Mouse (Mus musculus) adrenal gland, adult 8-10 months (tissue): ENCODE data around the gene Pnpo. TPM values are rescaled to one million over a fixed set of nuclear protein-coding genes. Genes with fewer than 3 reads are reported as not detected.

Experiments used
- DNase-seq: peaks from one replicate; pipeline ENCODE4 v3.0.0; 2022
- total RNA-seq, 4 experiments: library from RNA; stranded (reverse); gene quantifications; 2 replicates each; pipeline ENCODE4 v1.2.4; 2022

Gene Pnpo
- total RNA-seq, 4 experiments from 2014 or later = 34.5 to 43.3 (median 39.4) TPM

DNA sequence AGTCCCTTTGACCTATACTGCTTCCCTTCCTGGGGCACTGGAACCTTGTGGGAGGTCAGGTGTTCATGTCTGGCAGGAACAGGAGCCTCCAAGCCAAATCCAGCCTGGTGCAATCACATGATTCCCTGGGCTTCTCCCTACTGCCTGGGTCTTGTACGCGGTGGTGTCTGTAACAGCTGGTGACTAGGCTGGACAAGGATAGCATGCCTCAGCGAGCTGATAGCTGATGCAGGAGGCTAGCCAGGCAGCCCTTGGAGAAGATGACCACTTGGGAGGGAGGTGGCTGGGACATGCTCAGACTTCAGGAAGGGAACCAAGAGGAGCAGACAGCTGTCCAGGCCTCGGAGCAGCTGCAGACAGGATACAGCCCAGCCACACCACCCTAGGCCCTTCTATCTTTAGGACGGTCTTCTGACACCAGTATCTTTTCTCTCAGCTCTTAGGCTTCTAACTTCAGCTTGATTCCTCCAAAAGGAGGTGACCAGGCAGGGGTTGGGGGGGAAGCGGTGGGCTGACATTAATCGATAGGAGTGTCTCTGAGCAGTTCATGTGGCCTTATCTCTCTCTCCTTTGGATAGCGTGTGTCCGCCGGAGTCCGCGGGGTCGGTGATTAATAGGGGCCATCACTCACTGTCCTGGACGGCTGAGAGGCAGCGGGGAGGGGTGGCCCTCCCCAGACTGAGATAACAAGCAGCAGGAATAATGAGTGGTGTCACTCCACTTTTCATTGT lies 37.2 kb downstream of the Pnpo start:
- DNase-seq = no peak

DNA sequence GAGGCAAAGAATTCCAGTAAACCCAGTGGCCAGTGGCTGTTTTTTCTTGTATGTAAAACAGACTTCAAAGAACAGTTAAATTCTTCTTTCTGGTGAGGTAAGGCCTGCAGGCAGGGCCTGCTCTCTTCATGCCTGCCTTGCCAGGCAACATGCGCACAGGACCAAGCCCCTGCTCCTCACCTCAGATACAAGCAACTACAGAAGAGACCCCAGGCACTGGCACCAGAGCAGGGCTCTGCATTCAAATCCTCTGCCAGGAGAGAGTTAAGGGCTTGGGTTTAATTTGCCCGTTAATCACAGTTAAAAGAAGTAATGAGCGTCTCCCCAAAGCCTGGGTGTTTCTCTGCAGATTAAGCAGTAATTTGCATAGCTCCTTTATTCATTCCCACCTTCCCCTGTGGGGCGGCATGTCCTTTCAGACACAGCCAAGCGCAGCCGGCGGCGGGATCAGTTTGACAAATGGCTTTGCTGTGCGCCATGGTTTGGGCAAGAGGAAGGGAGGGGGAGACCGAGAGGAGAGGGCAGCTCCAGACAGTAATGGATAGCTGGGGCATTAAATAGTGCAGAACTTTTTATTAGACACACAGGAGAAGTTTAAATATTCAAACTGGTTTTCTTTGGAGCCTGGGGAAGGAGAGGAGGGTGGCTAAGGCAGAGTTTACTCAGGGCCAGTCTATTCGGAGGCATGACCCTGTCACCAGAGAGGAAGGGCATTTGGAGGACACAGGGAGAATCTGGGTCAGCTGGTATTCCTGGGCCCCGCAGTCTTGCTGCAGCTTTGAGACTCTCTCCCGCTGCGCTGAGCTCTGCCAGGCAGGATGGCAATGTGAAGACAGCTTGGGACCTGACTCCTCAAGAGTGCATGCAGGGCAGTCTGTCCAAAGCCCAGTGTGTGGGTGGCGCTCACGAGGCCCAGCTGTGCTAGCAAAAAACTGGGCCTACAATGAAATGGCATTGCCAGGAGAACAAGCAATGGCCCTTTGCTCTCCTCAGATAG lies 40.8 kb downstream of the Pnpo start:
- DNase-seq = no peak

DNA sequence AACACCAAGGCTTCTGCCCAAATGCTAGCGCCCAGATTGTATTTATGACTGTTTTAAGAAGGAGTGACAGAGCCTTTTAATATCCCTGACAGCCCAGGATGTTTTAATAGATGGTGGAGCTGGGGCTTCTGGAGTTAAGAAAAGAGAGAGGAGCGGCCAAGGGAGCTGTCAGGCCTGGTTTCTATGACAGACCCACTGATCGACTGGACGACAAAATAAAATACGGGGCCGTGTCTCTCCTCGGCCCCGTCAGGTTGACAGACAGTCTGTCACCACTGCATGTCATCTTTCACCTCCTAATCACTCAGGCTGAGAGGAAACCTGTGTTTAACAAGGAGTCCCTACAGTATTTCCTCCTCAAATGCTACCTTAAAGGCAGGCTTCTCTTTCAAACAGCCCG lies 42.5 kb downstream of the Pnpo start:
- DNase-seq = no peak

DNA sequence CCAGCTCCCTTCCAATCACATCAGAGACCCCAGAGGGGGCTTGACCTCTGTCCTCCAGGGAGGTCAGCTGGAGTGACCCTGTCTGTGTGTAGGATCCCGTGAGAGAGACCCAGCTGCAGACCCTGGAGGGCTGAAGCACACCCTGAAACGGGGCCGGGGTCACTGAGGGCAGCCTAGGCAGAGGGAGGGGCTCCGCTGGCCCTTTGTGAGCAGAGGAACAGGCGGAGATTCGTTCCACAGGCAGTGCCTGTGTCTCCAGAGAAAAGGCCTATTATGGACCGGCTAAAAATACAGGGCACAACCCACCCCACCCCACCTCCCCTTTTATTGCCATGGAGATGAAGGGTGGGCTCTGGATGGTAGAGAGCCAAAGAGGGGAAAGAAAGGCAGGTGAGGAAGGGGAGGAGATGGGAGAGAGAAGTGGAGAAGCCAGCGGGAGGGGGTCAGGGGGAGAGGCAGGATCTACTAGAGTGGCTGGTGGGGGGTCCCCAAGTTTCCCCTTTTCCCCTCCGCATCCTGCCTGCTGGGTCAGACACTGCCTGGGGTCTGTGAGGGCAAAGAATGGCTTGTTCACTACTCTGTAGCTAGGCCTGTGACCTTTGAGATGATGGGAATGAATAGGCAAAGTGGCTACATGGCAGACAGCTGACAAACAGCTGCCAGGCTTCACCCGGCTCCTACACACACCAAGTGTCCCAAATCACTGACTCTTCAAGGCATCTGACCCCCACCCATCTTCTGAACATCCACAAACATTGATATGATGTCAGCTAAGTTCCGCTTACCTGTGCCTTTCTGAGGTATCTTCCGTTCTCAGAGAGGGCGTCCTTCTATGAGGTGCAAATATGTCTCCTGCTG lies 44.1 kb downstream of the Pnpo start:
- no peak for DNase-seq

DNA sequence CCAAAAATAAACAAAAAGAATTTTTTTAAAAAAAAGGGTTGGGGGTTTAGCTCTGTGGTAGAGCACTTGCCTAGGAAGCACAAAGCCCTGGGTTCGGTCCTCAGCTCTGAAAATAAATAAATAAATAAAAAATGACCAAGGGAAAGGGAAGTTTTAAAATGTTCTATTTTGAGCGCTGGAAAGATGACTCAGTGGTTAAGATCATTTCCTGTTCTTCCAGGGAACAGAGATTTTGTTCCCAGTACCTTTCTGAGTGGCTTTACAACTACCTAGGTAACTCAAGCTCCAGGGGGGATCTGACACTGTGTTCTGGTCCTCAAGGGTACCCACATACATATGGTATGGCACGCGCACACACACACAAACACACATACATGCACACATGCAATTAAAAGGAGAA lies 47.9 kb downstream of the Pnpo start:
- DNase-seq = no peak

DNA sequence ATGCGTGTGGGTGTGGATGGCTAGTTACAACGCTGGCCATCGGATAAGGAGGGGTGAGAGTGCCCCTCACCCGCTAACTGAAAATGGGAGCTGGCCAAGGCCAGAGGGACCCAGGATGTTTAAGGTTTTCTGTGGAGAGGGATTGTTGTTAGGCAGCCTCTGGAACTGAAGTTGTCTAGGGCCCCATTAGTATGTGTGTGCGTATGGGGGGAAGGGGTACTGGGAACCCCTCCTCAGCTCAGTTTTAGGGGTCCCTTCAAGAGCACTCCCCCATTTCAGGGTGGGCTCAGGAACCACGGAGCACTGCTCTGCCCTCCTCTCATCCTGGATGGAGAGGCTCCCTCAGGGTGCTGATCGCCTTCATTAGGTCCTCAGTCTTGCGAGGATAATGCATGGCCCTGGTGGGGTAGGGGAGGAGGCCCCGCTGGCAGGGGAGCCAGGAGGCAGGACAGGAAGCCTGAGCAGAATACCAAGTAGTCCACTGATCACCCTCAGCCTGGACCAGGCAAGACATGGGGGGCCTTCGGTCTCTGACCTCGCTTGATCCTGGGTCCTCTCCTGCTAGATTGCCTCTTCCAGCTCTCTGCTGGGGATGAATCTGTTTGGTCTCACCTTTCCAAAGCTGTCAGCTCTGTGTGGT lies 50.5 kb downstream of the Pnpo start:
- DNase-seq = no peak

DNA sequence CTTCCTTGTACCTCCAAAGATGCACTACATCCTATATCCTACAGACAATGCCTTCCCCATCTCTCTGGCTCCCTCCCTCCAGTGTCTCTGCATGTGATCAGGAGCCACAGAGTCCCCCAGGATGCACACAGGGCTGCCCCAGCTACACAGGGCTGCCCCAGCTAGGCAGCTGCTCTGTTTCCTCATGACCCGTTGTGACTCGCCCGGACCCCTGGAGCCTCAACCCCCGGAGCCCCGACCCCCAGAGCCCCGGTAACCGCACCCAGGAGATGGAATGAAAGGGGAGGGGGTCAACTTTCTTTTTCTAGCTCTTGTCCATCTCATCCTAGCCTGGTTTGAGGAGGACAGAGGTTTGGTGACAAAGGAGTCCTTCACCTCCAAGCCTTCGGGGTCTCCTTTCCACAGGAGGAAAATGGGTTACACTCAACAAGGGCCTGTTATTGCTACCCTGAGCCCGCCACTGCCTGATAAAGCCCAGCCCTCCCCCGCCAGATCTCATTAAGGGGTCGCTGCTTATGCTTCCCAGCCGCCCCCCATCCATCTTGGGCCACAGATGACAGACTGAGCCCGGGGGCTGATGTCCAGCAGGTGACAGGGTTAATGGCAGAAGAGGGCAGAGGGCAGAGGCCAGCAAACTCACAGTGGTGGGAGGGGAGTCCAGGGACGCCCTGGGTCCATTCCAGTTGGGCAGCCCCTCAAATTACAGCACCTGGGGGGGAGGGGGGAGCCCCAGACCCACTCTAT lies 51.8 kb downstream of the Pnpo start:
- DNase-seq = no peak

Other genes starting within 250 kb of the Pnpo start
- gene Snx11, start 166.4 kb downstream of the Pnpo start, total RNA-seq = 10 to 100 TPM; 28.7 to 59.2 (median 36.3) TPM
- 10 to 100 TPM; 63.6 to 80.2 (median 78.0) TPM for gene Cbx1, start 154.9 kb downstream of the Pnpo start, total RNA-seq
- 100 to 1,000 TPM; 460 to 743 (median 603) TPM for gene Nfe2l1, start 114.0 kb downstream of the Pnpo start, total RNA-seq
- 10 to 100 TPM; 60.6 to 73.0 (median 64.0) TPM for gene Copz2, start 94.1 kb downstream of the Pnpo start, total RNA-seq
- gene Cdk5rap3, start 27.5 kb downstream of the Pnpo start, total RNA-seq = 10 to 100 TPM; 55.2 to 82.1 (median 71.5) TPM
- gene Prr15l, start 15.9 kb downstream of the Pnpo start, total RNA-seq = under 1 TPM in 3 of 4 experiments, not detected in 1; 0.28 to 0.70 (median 0.32) TPM
- gene Sp2, start 39.0 kb upstream of the Pnpo start, total RNA-seq = 10 to 100 TPM; 13.8 to 21.0 (median 16.4) TPM
- under 1 TPM; 0.28 to 0.94 (median 0.61) TPM for gene Sp6, start 69.4 kb upstream of the Pnpo start, total RNA-seq
- gene Scrn2, start 86.0 kb upstream of the Pnpo start, total RNA-seq = 10 to 100 TPM; 19.4 to 40.6 (median 31.8) TPM
- gene Lrrc46, start 97.4 kb upstream of the Pnpo start, total RNA-seq = 1 to 10 TPM; 1.1 to 1.5 (median 1.3) TPM
- gene Mrpl10, start 97.6 kb upstream of the Pnpo start, total RNA-seq = 100 to 1,000 TPM; 129 to 161 (median 147) TPM
- gene Osbpl7, start 106.6 kb upstream of the Pnpo start, total RNA-seq = 10 to 100 TPM; 14.3 to 23.7 (median 18.1) TPM
- gene Tbx21, start 171.3 kb upstream of the Pnpo start, total RNA-seq = under 1 TPM; 0.31 to 0.51 (median 0.48) TPM
- gene Tbkbp1, start 207.5 kb upstream of the Pnpo start, total RNA-seq = 10 to 100 TPM in 3 of 4 experiments, 1 to 10 TPM in 1; 9.5 to 13.8 (median 11.6) TPM
- 100 to 1,000 TPM; 115 to 133 (median 124) TPM for gene Kpnb1, start 243.9 kb upstream of the Pnpo start, total RNA-seq